Mouse (Mus musculus) heart, postnatal 10 days (tissue): ENCODE results near the gene Fbxw11. TPM values are rescaled to one million over a fixed set of nuclear protein-coding genes. Genes with fewer than 3 reads are reported as not detected.

Source experiments
- DNase-seq, 2 experiments: peaks; one replicate each; pipeline ENCODE4 v3.0.0; 2021
- intact Hi-C: fragments of 180-260 bp; cut with DNase I; formaldehyde crosslinking; loops from one replicate; pipeline ENCODE4 v1.15.1; 2025
- total RNA-seq, 2 experiments: library from RNA; stranded (reverse); gene quantifications; 2 replicates each; pipeline ENCODE4 v1.2.3; 2021

Fbxw11 gene
- total RNA-seq, 2 experiments from 2014 or later, result 65.4 to 67.4 TPM

DNA sequence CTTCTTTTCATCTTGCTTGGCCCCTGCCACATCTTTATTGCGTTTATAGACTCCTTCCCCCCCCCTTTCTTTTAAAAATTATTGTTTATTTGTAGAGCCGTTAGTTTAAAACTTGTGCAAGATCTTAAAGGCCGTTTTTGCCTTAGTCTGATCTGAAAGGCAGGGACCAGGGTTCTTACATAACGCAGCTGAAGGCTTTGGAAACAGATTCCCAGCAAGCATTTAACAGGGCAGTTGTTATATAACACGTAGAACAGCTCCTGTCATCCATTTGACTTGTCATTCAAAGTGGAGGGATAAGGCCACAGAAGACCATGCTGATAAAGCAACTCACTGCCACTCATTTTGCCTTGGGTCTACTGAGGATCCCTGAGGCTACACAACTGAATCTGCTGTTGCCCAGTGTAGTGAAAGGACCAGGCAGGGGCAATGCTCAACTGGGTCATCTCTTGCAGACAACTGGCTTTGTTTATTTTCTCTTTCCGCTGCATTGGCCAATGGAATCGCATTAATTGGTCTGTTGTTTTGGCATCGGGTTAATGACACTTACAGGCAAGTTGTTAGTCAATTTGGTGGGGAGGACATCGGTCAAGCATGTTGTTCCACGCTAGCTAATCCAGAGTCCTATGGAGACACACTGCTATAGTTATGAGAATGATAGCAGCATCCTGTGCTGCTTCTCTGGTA, 152.4 kb downstream of the Fbxw11 start:
- DNase-seq, result no peak
- intact Hi-C loops, result no loop called here

Other genes with a start within 250 kb of the Fbxw11 start
- gene Ubtd2, start 187.4 kb upstream of the Fbxw11 start, total RNA-seq, result 10 to 100 TPM; 18.1 to 19.8 TPM
- under 1 TPM in 1 of 2 experiments, not detected in 1; 0.69 TPM for gene Efcab9, start 110.6 kb upstream of the Fbxw11 start, total RNA-seq
- gene Stk10, start 109.4 kb upstream of the Fbxw11 start, total RNA-seq, result 10 to 100 TPM; 13.9 to 16.7 TPM
- not detected for gene Smim23, start 181.9 kb downstream of the Fbxw11 start, total RNA-seq